Mouse (Mus musculus): ENCODE measurements at regions not wholly inside any gene's neighbourhood (a gene's known extent, or its start where the extent isn't known, plus 50 kb on each side); places are given as distances from the start of the nearest gene placed in this dataset.

DNA sequence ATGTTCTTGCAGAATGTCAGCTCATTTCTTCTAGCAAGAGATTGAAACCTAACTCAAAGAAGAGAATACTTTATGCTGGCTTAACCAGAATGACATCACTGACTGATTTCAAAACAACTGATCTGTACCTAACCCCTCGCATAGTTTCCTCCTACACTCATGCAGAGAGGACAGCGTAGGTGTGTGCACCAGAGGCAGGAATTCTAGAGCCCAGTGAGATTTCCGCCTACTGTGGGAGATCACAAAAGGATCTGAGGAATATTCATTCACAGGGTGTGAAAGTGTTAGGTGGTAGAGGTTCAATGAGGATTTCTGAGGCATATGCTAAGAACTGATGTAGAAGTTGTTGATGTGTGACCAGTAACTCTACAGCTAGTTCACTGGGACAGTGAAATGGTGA is 132.5 kb upstream of the Irx5 start:
- no peak for TF ChIP-seq USF1 (IDR thresholded peaks at IDR 0.05; ENCODE audit: low read depth)
- no peak for TF ChIP-seq TCF12 (IDR thresholded peaks at IDR 0.05; ENCODE audit: insufficient read depth, poor library complexity, severe bottlenecking)
- no peak for TF ChIP-seq POLR2A (IDR thresholded peaks at IDR 0.05; ENCODE audit: insufficient read length, low read depth)
- TF ChIP-seq MYOG (IDR thresholded peaks at IDR 0.05; ENCODE audit: control insufficient read depth in 1 of 3, insufficient read depth in 1 of 3, insufficient read length in 2 of 3, low read depth in 2 of 3): no peak
- TF ChIP-seq CEBPB (IDR thresholded peaks at IDR 0.05; ENCODE audit: insufficient read depth, poor library complexity, severe bottlenecking): no peak
- TF ChIP-seq E2F4 (IDR thresholded peaks at IDR 0.05; ENCODE audit: insufficient read depth): no peak
